Mouse (Mus musculus) G1E (cell line): ENCODE measurements around the gene Frat1. TPM values are rescaled to one million over a fixed set of nuclear protein-coding genes. Genes with fewer than 3 reads are reported as not detected.
A peak's percentile ranks its signal among the peaks of the same experiment; 100 is the strongest.
"Not testable (repeated sequence)": the region's sequence is repeated elsewhere in the genome, so short reads cannot be mapped to it uniquely, and the experiment has no call there.

ENCODE experiments used
- ATAC-seq: 2 replicates; pipeline ENCODE4 v1.8.0; 2016; ENCODE audit warnings: mild to moderate bottlenecking; ENCODE audit not compliant: insufficient number of reproducible peaks, poor library complexity, low FRiP score, severe bottlenecking; ENCODE audit errors: extremely low read depth
- DNase-seq: peaks from one replicate; pipeline ENCODE4 v3.0.0; 2012; ENCODE audit warnings: low spot score
- H3K27me3 ChIP-seq: 2 replicates; pipeline ENCODE4 v1.6.1; 2012; ENCODE audit warnings: mild to moderate bottlenecking, low read length, inconsistent platforms; ENCODE audit not compliant: insufficient read depth
- H3K36me3 ChIP-seq: replicated peaks from 2 replicates; pipeline ENCODE3; 2012; ENCODE audit warnings: mild to moderate bottlenecking, inconsistent platforms
- H3K4me1 ChIP-seq: 2 replicates; pipeline ENCODE4 v1.6.1; 2012; ENCODE audit warnings: low read depth, low read length, inconsistent platforms, mixed read lengths; ENCODE audit not compliant: insufficient read depth
- H3K4me3 ChIP-seq: 2 replicates; pipeline ENCODE4 v1.5.1; 2012; ENCODE audit warnings: low read depth, mild to moderate bottlenecking, inconsistent platforms, low read length, moderate library complexity, mixed read lengths
- H3K9me3 ChIP-seq: replicated peaks from 2 replicates; pipeline ENCODE4 v1.6.1; 2012; ENCODE audit warnings: inconsistent platforms
- CTCF ChIP-seq: IDR thresholded peaks from 2 replicates; pipeline ENCODE4 v1.5.1; 2012; ENCODE audit warnings: low read depth, low read length, inconsistent platforms, mixed read lengths
- GATA1 ChIP-seq: IDR thresholded peaks from 2 replicates; pipeline ENCODE4 v1.6.1; 2012; ENCODE audit warnings: borderline replicate concordance, low read length, inconsistent platforms, mixed read lengths
- GATA2 ChIP-seq: IDR thresholded peaks from 2 replicates; pipeline ENCODE4 v1.6.1; 2012; ENCODE audit warnings: low read depth, low read length, inconsistent platforms, borderline replicate concordance
- POLR2AphosphoS5 ChIP-seq: IDR thresholded peaks from 2 replicates; pipeline ENCODE4 v1.6.1; 2012; ENCODE audit warnings: low read depth, low read length, inconsistent platforms; ENCODE audit not compliant: insufficient replicate concordance
- TAL1 ChIP-seq: conservative IDR thresholded peaks from 2 replicates; pipeline ENCODE4 v1.6.1; 2012; ENCODE audit warnings: low read depth, low read length, inconsistent platforms, mixed read lengths
- polyA plus RNA-seq: library from polyadenylated mRNA; stranded (reverse); fragments of >175 nt; gene quantifications from 2 replicates; pipeline ENCODE4 v1.2.3, GENCODE M21; 2012
- total RNA-seq, 2 experiments: library from RNA; stranded (forward) in 1 of 2; stranded (reverse) in 1 of 2; fragments of 200-1000 nt in 1 of 2; fragments of >200 nt in 1 of 2; fragmentation: Nextera tagmentation in 1 of 2; gene quantifications; 2 replicates each; pipeline ENCODE4 v1.2.3; 2014 to 2017

Frat1 gene
- total and polyA plus RNA-seq, 3 experiments = 11.4 to 41.1 (median 17.9) TPM

GRCm38 (mm10) chr19:41850719-41851543 is 21.2 kb downstream of the Frat1 start:
- TF ChIP-seq POLR2AphosphoS5 (no peak), GATA2 (no peak), GATA1 (no peak), TAL1 (no peak), CTCF (no peak)
- H3K4me1 ChIP-seq = peaks cover 47% of the 10 kb centered on the region
- H3K36me3 ChIP-seq = peaks cover 8% of the 10 kb centered on the region
- H3K4me3 ChIP-seq = peak overlapping the region; percentile 8; the same call in 1 of the 2 replicates
- no peaks in the 10 kb centered on the region for H3K27me3 ChIP-seq
- ATAC-seq = no peak
- DNase-seq = peak; percentile 47
- peaks cover 5% of the 10 kb centered on the region for H3K9me3 ChIP-seq

DNA sequence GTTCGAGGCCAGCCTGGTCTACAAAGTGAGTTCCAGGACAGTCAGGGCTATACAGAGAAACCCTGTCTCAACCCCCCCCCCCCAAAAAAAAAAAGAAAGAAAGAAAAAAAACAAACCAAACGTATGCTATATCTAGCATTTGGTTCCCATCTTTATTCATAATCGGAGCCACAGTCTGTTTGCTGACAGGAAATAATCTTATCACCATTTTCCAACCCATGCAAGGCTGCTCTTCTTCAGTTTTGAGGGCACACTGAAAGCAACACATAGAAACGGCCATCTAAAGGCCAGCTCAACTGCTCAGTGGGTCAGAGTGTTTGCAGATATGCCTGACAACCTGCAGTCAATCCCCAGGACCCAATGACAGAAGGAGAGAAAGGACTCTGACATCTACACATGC is 22.7 kb downstream of the Frat1 start:
- DNase-seq (no peak), ATAC-seq (no peak)
- Histone ChIP-seq H3K36me3 (peaks cover 6% of the 10 kb centered on the region), H3K9me3 (peaks cover 5% of the 10 kb centered on the region), H3K4me1 (peaks cover 58% of the 10 kb centered on the region), H3K27me3 (no peaks in the 10 kb centered on the region), H3K4me3 (no peak overlapping the region)
- no peak for TF ChIP-seq CTCF
- no peak for TF ChIP-seq GATA1
- TF ChIP-seq POLR2AphosphoS5 = no peak
- TF ChIP-seq GATA2 = no peak
- TF ChIP-seq TAL1 = no peak

DNA sequence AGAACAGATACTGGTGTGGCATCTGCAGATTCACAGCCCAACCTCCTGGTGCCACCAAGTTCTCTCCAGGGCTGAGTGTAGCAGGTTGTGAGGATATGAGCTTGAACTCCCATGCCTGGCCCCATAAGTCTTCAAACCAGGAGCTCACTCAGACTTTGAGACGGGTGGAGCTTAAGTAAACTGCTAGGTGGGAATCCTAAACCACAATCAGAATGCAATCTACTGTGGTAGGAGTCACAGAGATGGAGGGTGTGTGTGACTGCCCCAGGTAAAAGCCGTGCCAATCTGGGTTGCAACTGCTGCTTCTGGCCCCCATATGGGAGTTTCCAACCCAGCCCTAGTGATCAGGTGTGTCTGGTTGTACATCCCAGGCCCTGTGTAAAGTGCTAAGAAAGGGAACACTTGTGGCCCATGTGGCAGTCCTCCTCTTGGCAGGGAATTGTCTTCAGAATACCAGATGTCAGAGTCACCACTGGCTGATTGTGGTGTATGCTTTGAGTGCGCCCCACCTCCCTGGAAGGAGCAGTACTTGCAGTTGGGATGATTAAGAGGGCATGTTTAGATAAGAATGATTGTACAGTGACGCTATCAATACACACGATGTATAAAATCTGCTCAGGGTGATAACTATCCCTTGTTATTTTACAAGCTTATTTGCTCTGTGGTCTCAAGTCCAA is 27.5 kb downstream of the Frat1 start:
- Histone ChIP-seq H3K4me3 (peak overlapping the region; percentile 7; the same call in 1 of the 2 replicates), H3K27me3 (no peaks in the 10 kb centered on the region), H3K36me3 (peaks cover 40% of the 10 kb centered on the region), H3K9me3 (peaks cover 5% of the 10 kb centered on the region), H3K4me1 (peaks cover 51% of the 10 kb centered on the region)
- peak; percentile 49 for DNase-seq
- TF ChIP-seq TAL1 (peak; percentile 64), CTCF (no peak)
- peak; percentile 57 for ATAC-seq

GRCm38 (mm10) chr19:41857816-41858310 is 28.1 kb downstream of the Frat1 start:
- peaks cover under 1% of the 10 kb centered on the region; the same call in 1 of the 2 replicates for H3K9me3 ChIP-seq
- DNase-seq (no peak), ATAC-seq (no peak)
- no peaks in the 10 kb centered on the region for H3K27me3 ChIP-seq
- TF ChIP-seq TAL1 (no peak), CTCF (no peak), POLR2AphosphoS5 (no peak), GATA2 (no peak), GATA1 (no peak)
- peaks cover 42% of the 10 kb centered on the region for H3K36me3 ChIP-seq
- peaks cover 46% of the 10 kb centered on the region for H3K4me1 ChIP-seq
- H3K4me3 ChIP-seq = peak overlapping the region; percentile 43; the same call in 1 of the 2 replicates

DNA sequence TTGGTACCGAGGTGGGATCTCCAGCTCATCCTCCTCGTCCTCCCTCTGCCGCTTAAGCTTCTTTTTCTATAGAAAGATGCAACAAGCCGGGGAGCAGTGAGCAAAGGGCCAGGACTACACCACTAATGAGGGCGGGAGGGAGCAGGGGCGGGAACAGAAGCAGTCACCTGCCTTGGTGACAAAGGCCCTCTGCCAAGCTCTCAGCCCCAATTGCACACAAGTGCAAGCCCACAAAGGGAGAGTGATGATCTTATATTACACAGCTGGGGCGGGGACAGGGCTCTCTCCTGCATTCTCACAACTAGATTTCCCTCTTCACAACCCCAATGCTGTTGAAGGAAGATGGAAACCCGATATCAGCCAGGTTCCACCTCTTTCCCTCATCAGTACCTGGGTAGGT is 36.9 kb downstream of the Frat1 start:
- DNase-seq (no peak), ATAC-seq (no peak)
- no peaks in the 10 kb centered on the region; the same call in 1 of the 2 replicates for H3K4me1 ChIP-seq
- H3K27me3 ChIP-seq = no peaks in the 10 kb centered on the region
- TF ChIP-seq TAL1 = no peak
- TF ChIP-seq CTCF = no peak
- no peak for TF ChIP-seq GATA1
- TF ChIP-seq GATA2 = no peak
- no peak for TF ChIP-seq POLR2AphosphoS5
- no peak overlapping the region for H3K4me3 ChIP-seq
- no peaks in the 10 kb centered on the region for H3K9me3 ChIP-seq
- H3K36me3 ChIP-seq = peaks cover 94% of the 10 kb centered on the region

- Histone ChIP-seq H3K4me3 (no peak overlapping the region), H3K27me3 (no peaks in the 10 kb centered on the region), H3K4me1 (peaks cover 6% of the 10 kb centered on the region), H3K36me3 (peaks cover 94% of the 10 kb centered on the region), H3K9me3 (no peaks in the 10 kb centered on the region)
- TF ChIP-seq GATA1 = no peak
- no peak for TF ChIP-seq POLR2AphosphoS5
- TF ChIP-seq CTCF = no peak
- no peak for TF ChIP-seq GATA2
- TF ChIP-seq TAL1 = no peak
- DNase-seq (no peak), ATAC-seq (no peak)
These were observed 39.5 kb downstream of the Frat1 start for GRCm38 (mm10) chr19:41869296-41869695.

- Histone ChIP-seq H3K36me3 (peaks cover 94% of the 10 kb centered on the region), H3K4me1 (peaks cover 11% of the 10 kb centered on the region)
- not testable (repeated sequence) for H3K4me3 ChIP-seq, H3K27me3 ChIP-seq, H3K9me3 ChIP-seq, ATAC-seq, DNase-seq
These were observed 40.2 kb downstream of the Frat1 start for GRCm38 (mm10) chr19:41869946-41870345.
